Mouse (Mus musculus) MEL (cell line): ENCODE data around the gene Irs3. TPM values are rescaled to one million over a fixed set of nuclear protein-coding genes. Genes with fewer than 3 reads are reported as not detected.

Experiments used
- DNase-seq: peaks from one replicate; pipeline ENCODE4 v3.0.0; 2011; ENCODE audit warnings: low read depth, low spot score
- H3K27ac ChIP-seq: 2 replicates; pipeline ENCODE4 v1.5.1; 2012; ENCODE audit warnings: low read depth, mild to moderate bottlenecking, control low read depth, low read length, moderate library complexity; ENCODE audit not compliant: control insufficient read depth
- H3K27me3 ChIP-seq, 2 experiments: fragments of 150-350 bp in 1 of 2; sonication (generic) in 1 of 2; 2 replicates each; pipeline ENCODE4 v1.6.1; 2012; ENCODE audit warnings: low read length in 2 of 2, mild to moderate bottlenecking in 2 of 2, improper control_type of control experiment in 1 of 2, moderate library complexity in 1 of 2; ENCODE audit not compliant: insufficient read depth in 2 of 2, control insufficient read depth in 1 of 2
- H3K36me3 ChIP-seq, 2 experiments: 2 replicates each; pipeline ENCODE4 v1.6.1; 2012 to 2014; ENCODE audit warnings: low read length in 2 of 2, improper control_type of control experiment in 1 of 2, inconsistent platforms in 1 of 2, mild to moderate bottlenecking in 1 of 2; ENCODE audit not compliant: insufficient read depth in 2 of 2, control insufficient read depth in 1 of 2
- H3K4me1 ChIP-seq, 2 experiments: fragments of 150-350 bp in 1 of 2; sonication (generic) in 1 of 2; 2 replicates each; pipeline ENCODE4 v1.6.1; 2012; ENCODE audit warnings: low read length in 2 of 2, improper control_type of control experiment in 1 of 2, mild to moderate bottlenecking in 1 of 2; ENCODE audit not compliant: insufficient read depth in 2 of 2, control insufficient read depth in 1 of 2
- H3K4me3 ChIP-seq, 2 experiments: fragments of 150-350 bp in 1 of 2; sonication (generic) in 1 of 2; 2 replicates each; pipeline ENCODE4 v1.5.1; 2012; ENCODE audit warnings: low read depth in 2 of 2, low read length in 2 of 2, mild to moderate bottlenecking in 2 of 2, moderate library complexity in 2 of 2, control low read depth in 1 of 2, improper control_type of control experiment in 1 of 2; ENCODE audit not compliant: control insufficient read depth in 1 of 2, insufficient read depth in 1 of 2
- H3K79me2 ChIP-seq: 2 replicates; pipeline ENCODE4 v1.6.1; 2012; ENCODE audit warnings: mild to moderate bottlenecking, low read length, moderate library complexity; ENCODE audit not compliant: control insufficient read depth, poor library complexity, insufficient read depth
- H3K9ac ChIP-seq: 2 replicates; pipeline ENCODE4 v1.6.1; 2012; ENCODE audit warnings: low read depth, mild to moderate bottlenecking, control low read depth, low read length, moderate library complexity; ENCODE audit not compliant: control insufficient read depth, poor library complexity, severe bottlenecking
- H3K9me3 ChIP-seq: fragments of 150-350 bp; sonication (generic); replicated peaks from 2 replicates; pipeline ENCODE4 v1.6.1; 2012; ENCODE audit warnings: mild to moderate bottlenecking, low read length, improper control_type of control experiment, moderate library complexity; ENCODE audit not compliant: insufficient read depth
- CTCF ChIP-seq, 3 experiments: IDR thresholded peaks in 2 of 3; conservative IDR thresholded peaks in 1 of 3; 2 replicates each; pipeline ENCODE4 v1.5.1; 2011 to 2012; ENCODE audit warnings: low read length in 3 of 3, low read depth in 2 of 3, mild to moderate bottlenecking in 2 of 3, improper control_type of control experiment in 1 of 3, inconsistent platforms in 1 of 3, mixed read lengths in 1 of 3, moderate library complexity in 1 of 3; ENCODE audit not compliant: control insufficient read depth in 1 of 3, insufficient read depth in 1 of 3, poor library complexity in 1 of 3, severe bottlenecking in 1 of 3
- ELF1 ChIP-seq: IDR thresholded peaks from 2 replicates; pipeline ENCODE4 v1.6.1; 2014; ENCODE audit warnings: low read depth, mild to moderate bottlenecking, inconsistent platforms, low read length, improper control_type of control experiment, moderate library complexity
- GABPA ChIP-seq: IDR thresholded peaks from 2 replicates; pipeline ENCODE4 v1.6.1; 2012; ENCODE audit warnings: low read depth, mild to moderate bottlenecking, inconsistent platforms, low read length, improper control_type of control experiment, moderate library complexity
- KAT2A ChIP-seq: conservative IDR thresholded peaks from 2 replicates; pipeline ENCODE4 v1.6.1; 2012; ENCODE audit warnings: low read depth, low read length, improper control_type of control experiment, inconsistent platforms
- MAX ChIP-seq: IDR thresholded peaks from 2 replicates; pipeline ENCODE4 v1.6.1; 2011; ENCODE audit warnings: low read length, improper control_type of control experiment
- MAZ ChIP-seq: IDR thresholded peaks from 2 replicates; pipeline ENCODE4 v1.6.1; 2012; ENCODE audit warnings: low read depth, mild to moderate bottlenecking, inconsistent platforms, low read length, improper control_type of control experiment
- NRF1 ChIP-seq: IDR thresholded peaks from 2 replicates; pipeline ENCODE4 v1.6.1; 2014; ENCODE audit warnings: low read depth, mild to moderate bottlenecking, inconsistent platforms, low read length, improper control_type of control experiment, moderate library complexity; ENCODE audit not compliant: poor library complexity, insufficient read depth, severe bottlenecking
- POLR2A ChIP-seq, 2 experiments: IDR thresholded peaks; 2 replicates each; pipeline ENCODE4 v1.6.1; 2011 to 2012; ENCODE audit warnings: low read length in 2 of 2, mild to moderate bottlenecking in 2 of 2, control low read depth in 1 of 2, improper control_type of control experiment in 1 of 2, low read depth in 1 of 2, moderate library complexity in 1 of 2; ENCODE audit not compliant: control insufficient read depth in 1 of 2, insufficient read depth in 1 of 2, poor library complexity in 1 of 2
- POLR2AphosphoS5 ChIP-seq: IDR thresholded peaks from 2 replicates; pipeline ENCODE4 v1.6.1; 2012; ENCODE audit warnings: low read depth, borderline replicate concordance, mild to moderate bottlenecking, inconsistent platforms, low read length, moderate library complexity, mixed read lengths
- RAD21 ChIP-seq: IDR thresholded peaks from 2 replicates; pipeline ENCODE4 v1.6.1; 2011; ENCODE audit warnings: mild to moderate bottlenecking, low read depth, low read length, improper control_type of control experiment
- TAL1 ChIP-seq: IDR thresholded peaks from 2 replicates; pipeline ENCODE4 v1.6.1; 2012; ENCODE audit warnings: mild to moderate bottlenecking, inconsistent platforms, low read length, moderate library complexity, mixed read lengths
- TBP ChIP-seq: IDR thresholded peaks from 2 replicates; pipeline ENCODE4 v1.8.0; 2011; ENCODE audit warnings: low read depth, low read length, improper control_type of control experiment
- UBTF ChIP-seq: IDR thresholded peaks from 2 replicates; pipeline ENCODE4 v1.6.1; 2012; ENCODE audit warnings: low read depth, mild to moderate bottlenecking, inconsistent platforms, low read length, improper control_type of control experiment, moderate library complexity, borderline replicate concordance; ENCODE audit not compliant: insufficient read depth
- USF1 ChIP-seq: IDR thresholded peaks from 2 replicates; pipeline ENCODE4 v1.6.1; 2014; ENCODE audit warnings: low read depth, mild to moderate bottlenecking, inconsistent platforms, low read length, improper control_type of control experiment, moderate library complexity
- ZC3H11A ChIP-seq: IDR thresholded peaks from 2 replicates; pipeline ENCODE4 v1.6.1; 2012; ENCODE audit warnings: low read depth, mild to moderate bottlenecking, inconsistent platforms, low read length, improper control_type of control experiment
- ZKSCAN1 ChIP-seq: IDR thresholded peaks from 2 replicates; pipeline ENCODE4 v1.6.1; 2012; ENCODE audit warnings: low read depth, mild to moderate bottlenecking, inconsistent platforms, low read length, improper control_type of control experiment, moderate library complexity
- ZMIZ1 ChIP-seq: IDR thresholded peaks from 2 replicates; pipeline ENCODE4 v1.6.1; 2012; ENCODE audit warnings: low read depth, mild to moderate bottlenecking, inconsistent platforms, low read length, improper control_type of control experiment, moderate library complexity
- ZNF384 ChIP-seq: IDR thresholded peaks from 2 replicates; pipeline ENCODE4 v1.6.1; 2012; ENCODE audit warnings: low read depth, mild to moderate bottlenecking, inconsistent platforms, low read length, improper control_type of control experiment
- polyA plus RNA-seq, 2 experiments: library from polyadenylated mRNA; stranded (reverse) in 1 of 2; unstranded in 1 of 2; fragments of >175 nt in 1 of 2; fragments of >200 nt in 1 of 2; gene quantifications; 2 replicates each; pipeline versions ENCODE4 v1.2.1 to v1.2.4; 2012; ENCODE audit warnings: low replicate concordance in 2 of 2, low read depth in 1 of 2; ENCODE audit not compliant: insufficient read length in 2 of 2, insufficient read depth in 1 of 2, missing spikeins in 1 of 2
- total RNA-seq: library from RNA; depleted of rRNA; stranded (reverse); fragments of 300-350 nt; gene quantifications from 2 replicates; pipeline ENCODE4 v1.2.3, GENCODE M21; 2012

Irs3 gene
- total and polyA plus RNA-seq, 3 experiments: not detected

GRCm38 (mm10) chr5:137679726-137680125 is 34.2 kb upstream of the Irs3 start:
- Histone ChIP-seq H3K36me3 (peaks cover 2 to 20% of the 10 kb centered on the region in 2 experiments), H3K4me3 (no peak overlapping the region), H3K27ac (no peak overlapping the region), H3K4me1 (peaks cover 3 to 12% of the 10 kb centered on the region in 2 experiments; a peak in 2 of 4 replicates), H3K27me3 (no peaks in the 10 kb centered on the region), H3K9me3 (no peaks in the 10 kb centered on the region), H3K79me2 (peaks cover 63% of the 10 kb centered on the region), H3K9ac (no peak overlapping the region)
- no peak for DNase-seq
- TF ChIP-seq TAL1: no peak
- no peak for TF ChIP-seq ZKSCAN1
- TF ChIP-seq MAX: no peak
- no peak for TF ChIP-seq ZC3H11A
- TF ChIP-seq CTCF (IDR thresholded peaks at IDR 0.05 in 2 of 3, conservative IDR thresholded peaks at IDR 0.05 in 1 of 3; ENCODE audit: control insufficient read depth in 1 of 3, insufficient read depth in 1 of 3, low read depth in 2 of 3, low read length in 3 of 3, poor library complexity in 1 of 3, severe bottlenecking in 1 of 3): no peak
- TF ChIP-seq POLR2A (IDR thresholded peaks at IDR 0.05; ENCODE audit: control insufficient read depth in 1 of 2, insufficient read depth in 1 of 2, low read depth in 1 of 2, low read length in 2 of 2, poor library complexity in 1 of 2): no peak
- no peak for TF ChIP-seq ZNF384
- no peak for TF ChIP-seq MAZ
- TF ChIP-seq UBTF: no peak
- no peak for TF ChIP-seq KAT2A
- no peak for TF ChIP-seq POLR2AphosphoS5
- no peak for TF ChIP-seq ELF1

GRCm38 (mm10) chr5:137678736-137679135 is 33.2 kb upstream of the Irs3 start:
- no peak overlapping the region for H3K27ac ChIP-seq
- TF ChIP-seq NRF1 (no peak), RAD21 (no peak), ZMIZ1 (no peak), TBP (no peak), GABPA (no peak), USF1 (no peak)
- TF ChIP-seq, all 39 proteins: peak for 0
- H3K79me2 ChIP-seq: peaks cover 63% of the 10 kb centered on the region
- peaks cover 3 to 20% of the 10 kb centered on the region in 2 experiments; a peak in 2 of 4 replicates for H3K4me1 ChIP-seq
- no peak overlapping the region for H3K4me3 ChIP-seq
- peaks cover 2 to 26% of the 10 kb centered on the region in 2 experiments for H3K36me3 ChIP-seq
- no peak for DNase-seq
- no peaks in the 10 kb centered on the region for H3K9me3 ChIP-seq
- H3K9ac ChIP-seq: no peak overlapping the region
- no peaks in the 10 kb centered on the region for H3K27me3 ChIP-seq
